Mouse (Mus musculus): Measurements from ENCODE around the gene Atg2a.

Gene Atg2a

DNA sequence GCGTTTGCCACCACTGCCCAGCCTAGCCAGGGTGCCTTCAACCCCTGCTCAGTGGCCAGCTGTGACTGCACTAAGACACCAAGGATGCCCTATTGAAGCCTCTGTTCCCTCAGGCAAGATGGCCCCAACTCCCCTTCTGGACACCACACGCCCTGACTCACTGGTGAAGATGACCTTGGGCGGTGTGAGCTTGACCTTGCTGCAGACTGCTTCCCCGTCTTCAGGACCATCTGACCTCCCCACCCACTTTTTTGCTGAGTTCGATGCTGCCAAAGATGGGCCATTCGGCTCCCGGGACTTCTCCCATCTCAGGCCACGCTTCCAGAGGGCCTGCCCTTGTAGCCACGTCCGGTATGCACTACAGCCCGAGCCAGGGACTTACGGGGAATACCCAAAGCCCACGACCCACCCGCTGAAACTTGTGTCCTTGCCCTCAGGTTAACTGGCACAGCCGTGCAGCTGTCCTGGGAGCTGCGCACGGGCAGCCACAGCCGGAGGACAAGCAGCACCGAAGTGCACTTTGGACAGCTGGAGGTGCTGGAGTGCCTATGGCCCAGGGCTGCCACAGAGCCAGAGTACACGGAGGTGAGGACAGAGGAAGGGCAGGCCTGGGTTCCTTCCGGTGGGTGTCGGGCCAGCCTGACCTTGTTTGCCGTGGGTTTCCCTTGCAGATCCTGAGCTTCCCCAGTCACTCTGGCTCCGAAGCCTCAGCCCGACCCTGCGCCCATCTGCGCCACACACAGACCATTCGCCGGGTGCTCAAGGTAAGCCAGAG lies 6.2 kb downstream of the Atg2a start:
- no peak for DNase-seq

DNA sequence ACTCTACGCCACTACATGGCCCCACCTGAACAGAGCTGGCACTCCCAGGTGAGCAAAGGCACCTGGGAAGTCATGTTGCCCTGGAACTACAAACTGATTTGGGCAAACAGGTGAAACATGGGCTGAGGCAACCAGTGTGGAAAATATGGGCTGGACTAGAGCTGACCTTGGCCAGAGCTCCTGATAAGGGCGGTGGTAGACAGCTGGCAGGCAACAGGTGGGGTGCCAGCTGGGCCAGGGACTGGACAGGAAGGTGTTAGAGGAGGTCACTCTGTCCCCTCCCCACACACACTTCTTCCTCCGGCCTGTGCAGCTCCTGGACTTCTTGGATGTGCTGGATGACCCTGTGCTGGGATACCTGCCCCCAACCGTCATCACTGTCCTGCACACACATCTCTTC lies 11.6 kb downstream of the Atg2a start:
- no peak for DNase-seq

DNA sequence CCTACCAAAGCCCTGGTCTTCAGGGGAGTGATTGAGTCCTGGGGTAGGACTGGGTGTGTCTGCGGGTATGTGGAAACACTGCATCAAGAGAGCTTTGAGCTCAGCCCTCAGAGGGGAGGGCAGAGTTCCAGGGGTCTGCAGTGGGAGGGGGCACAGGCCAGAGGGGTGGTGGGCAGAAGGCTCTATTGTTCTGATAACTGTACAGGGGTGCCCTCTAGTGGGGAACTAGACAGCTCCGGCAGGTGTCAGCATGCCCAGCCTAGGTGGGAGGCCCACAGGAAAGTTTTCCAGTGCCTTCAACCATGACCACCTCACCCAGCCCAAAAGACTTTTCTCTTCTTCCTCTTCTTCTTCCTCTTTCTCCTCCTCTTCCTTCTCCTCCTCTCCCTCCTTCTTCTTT lies 19.0 kb downstream of the Atg2a start:
- peak; percentile 73 to 76 for DNase-seq

DNA sequence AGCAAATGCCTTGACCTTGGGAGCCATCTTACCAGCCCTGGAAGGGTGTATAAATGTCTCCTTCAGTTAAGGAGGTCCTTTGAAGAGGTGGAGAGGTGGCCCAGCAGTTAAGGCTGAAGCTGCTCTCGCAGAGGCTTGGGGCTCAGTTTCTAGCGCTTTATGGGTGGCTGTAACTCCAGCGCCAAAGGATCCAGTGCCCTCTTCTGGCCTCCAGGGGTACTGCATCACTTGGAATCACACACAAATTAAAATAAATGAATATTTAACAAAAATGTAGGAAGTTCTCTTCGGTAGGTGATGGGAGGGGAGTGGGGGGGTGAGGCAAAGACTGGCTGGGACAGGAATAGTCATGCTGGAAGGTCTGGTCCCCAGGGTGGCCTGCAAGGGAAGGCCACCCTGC lies 19.5 kb downstream of the Atg2a start:
- DNase-seq = peak in 1 of 2 experiments; percentile 48

DNA sequence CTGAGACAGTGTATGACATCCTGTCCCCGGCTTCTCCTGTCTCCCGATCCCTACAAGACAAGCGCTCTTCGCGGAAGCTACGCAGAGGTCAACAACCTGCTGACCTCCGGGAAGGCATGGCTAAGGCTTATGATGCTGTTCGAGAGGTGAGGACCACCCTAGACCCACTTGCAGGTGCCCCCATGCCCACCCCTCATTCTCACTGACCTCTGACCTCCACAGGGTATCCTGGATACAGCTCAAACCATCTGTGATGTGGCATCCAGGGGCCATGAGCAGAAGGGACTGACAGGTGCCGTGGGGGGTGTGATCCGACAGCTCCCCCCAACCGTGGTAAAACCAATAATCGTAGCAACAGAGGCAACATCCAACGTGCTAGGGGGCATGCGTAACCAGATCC lies 19.9 kb downstream of the Atg2a start:
- no peak for DNase-seq

DNA sequence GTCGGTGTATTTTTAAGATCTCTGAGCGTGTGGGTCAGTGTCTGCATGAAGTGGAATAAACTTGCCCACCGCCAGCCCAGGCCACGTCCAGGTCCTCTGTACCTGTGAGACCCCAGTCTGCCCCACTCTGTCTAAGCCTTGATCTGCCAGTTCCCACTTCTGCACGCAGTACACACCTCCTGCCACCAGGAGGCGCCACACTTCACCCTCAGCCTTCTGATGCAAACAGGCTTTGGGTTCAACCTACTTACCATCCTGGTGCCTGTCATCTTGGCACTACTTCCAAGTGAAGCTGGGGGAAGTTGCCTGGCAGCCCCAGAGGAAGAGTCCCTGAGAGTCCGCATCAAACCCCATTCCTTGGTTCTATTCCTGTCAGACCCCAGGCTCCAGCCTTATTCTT lies 20.8 kb downstream of the Atg2a start:
- peak; percentile 90 to 95 for DNase-seq

DNA sequence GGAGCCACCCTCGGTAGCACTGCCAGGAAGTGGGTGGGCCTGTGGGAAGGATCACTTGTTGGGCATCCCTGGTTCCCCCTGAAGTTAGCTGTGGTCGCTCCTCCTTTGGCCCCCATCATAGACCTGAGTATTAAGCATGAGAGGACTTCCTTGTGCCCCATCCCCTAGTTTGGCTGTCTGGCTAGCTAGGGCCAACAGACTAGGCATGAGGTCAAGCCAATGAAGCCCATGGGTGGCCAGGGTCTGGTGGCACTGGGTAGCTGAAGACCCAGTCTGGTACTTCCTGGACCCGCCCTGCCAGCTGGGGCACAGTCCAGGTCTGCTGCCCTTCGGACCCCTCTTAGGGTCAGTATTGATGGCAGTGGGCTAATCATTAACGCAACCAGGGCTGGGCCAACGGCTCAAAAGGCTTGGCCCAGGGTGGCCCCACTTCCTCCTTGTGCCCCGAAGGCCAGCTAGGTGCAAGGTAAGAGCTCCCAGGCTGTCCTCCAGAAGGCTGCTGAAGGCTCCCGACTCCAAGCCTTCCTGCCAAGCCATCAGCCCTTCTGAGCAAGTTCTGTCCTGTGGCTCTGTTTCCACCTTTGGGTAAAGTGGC lies 21.5 kb downstream of the Atg2a start:
- DNase-seq = peak in 1 of 2 experiments; percentile 38

DNA sequence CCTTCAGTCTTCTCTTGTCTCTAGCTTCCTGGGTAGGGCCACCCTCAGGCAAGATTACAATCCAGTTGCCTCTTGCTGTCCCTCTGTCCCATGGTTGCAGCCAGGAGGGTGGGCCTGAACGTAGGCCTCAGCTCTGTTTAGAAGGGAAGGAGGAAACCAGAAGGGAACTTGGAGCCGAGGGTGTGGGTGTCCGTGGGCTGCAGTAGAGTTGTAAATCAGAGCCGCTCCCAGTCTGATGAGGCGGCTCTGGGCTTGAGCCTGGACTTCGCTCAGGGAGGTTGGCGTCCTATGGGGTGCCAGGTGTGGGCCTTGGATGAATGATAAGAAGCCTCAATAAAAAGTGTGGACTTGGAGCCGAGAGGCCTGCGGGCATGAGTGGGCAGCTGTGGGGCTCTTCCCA lies 22.7 kb downstream of the Atg2a start:
- DNase-seq = no peak

DNA sequence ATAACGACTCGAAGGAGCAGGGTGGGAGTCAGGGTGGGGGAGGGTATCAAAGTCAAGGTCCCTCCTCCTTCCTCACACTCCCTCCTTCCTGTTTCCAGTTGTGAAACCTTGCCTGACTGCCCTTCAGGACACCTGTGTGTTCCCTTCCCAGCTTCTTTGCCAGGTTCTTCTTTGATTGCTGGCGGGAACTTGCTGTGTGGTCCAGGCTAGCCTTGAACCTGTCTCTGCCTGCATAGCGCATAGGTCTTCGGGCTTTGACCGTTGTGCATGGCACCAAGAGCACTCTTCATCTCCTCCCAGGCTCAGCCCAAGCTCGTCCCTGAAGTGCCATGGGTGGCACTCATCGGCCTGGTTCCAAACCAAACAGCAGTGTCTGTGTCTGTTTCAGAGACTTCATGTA lies 23.5 kb downstream of the Atg2a start:
- DNase-seq = no peak

DNA sequence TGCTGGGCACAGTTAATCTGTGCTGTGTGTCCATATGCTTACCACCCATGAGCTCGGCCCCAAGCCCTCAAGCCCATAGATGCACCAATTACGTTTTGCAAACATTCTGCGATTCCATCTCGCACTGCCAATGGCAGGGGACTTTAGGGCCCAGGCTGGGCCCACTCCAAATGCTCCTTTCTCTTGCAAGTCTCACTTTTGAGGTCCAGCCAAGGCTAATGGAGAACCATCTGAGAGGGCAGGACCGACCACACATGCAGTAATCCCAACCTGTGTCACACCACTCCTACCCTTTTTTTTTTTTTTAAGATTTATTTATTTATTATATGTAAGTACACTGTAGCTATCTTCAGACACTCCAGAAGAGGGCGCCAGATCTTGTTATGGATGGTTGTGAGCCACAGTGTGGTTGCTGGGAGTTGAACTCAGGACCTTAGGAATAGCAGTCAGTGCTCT lies 24.3 kb downstream of the Atg2a start:
- DNase-seq = peak; percentile 62 to 73

DNA sequence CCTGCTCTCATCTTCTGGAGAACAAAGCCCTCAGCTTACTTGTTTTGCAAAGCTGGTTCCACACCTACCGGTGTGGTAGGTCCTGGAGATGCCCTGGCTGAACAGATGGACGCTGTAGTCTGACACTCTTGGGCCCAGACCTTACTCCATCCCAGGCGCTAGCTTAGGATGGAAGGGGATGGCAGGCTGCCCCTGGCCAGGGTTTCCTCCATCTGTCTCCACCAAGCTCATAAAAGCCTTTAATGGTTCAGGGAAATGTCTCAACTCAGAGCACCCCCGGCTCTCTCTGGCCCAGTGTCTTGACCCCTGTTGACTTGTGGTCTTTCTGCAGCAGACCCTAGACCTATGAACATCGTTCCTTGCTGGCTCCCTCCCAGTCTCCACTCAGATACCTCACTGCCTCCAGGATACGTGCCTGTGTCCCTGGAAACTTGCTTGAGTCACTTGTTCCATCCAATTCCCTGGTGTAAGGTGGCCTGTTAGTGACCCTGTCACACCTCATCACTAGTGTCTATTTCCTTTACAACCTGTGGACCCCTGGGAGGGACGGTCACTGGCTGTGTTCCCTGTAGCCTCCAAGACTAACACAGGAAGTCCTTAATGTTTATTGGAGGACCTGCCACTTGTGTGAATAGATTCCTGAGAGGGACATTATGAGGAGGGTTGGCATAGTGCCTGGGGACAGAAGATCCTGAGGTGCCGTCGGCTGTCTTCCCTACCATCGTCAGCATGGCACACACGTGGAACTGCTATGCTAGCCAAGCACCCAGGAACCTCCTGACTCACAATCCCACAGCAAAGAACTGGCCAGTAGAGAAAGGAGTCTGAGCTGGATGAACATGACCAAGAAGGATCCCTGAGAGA lies 26.1 kb downstream of the Atg2a start:
- peak; percentile 95 to 97 for DNase-seq

DNA sequence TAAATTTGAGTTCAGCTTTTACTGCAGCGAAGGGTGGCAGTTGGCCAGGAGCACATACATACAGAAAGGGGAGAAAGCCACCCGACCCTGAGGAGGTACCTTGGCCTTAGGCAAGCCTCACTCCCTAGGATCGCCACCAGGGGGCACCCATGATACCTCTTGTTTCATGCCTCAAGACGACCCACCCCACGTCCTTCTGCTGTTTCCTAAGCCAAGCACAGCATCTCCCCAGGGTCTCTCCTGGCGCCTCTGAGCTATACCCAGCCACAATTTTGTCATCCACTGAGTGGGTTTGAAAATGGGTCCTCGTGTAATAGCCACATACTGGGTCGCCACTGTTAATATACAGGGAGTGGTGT lies 26.7 kb downstream of the Atg2a start:
- DNase-seq = peak; percentile 93 to 95

DNA sequence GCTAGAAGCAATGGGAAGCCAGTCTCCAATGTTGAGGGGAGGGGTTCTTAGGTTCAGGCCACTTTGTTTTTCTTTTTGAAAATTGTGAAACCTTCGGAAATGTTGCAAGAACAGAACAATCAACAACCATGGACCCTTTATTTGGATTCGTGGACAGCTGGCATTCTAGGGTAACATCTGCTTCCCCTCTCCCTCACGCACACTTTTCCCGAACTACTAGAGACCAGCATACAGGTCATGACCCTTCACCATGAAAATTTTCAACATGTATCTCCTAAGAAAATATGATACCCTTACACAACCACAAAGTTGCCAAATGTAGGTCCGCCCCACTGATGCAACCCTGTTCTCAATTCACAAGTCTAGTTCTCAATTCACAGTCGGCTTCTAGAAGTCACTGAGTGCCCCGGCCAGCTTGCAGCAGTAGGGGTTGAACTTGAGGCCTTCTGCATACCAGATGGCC lies 27.2 kb downstream of the Atg2a start:
- no peak for DNase-seq

DNA sequence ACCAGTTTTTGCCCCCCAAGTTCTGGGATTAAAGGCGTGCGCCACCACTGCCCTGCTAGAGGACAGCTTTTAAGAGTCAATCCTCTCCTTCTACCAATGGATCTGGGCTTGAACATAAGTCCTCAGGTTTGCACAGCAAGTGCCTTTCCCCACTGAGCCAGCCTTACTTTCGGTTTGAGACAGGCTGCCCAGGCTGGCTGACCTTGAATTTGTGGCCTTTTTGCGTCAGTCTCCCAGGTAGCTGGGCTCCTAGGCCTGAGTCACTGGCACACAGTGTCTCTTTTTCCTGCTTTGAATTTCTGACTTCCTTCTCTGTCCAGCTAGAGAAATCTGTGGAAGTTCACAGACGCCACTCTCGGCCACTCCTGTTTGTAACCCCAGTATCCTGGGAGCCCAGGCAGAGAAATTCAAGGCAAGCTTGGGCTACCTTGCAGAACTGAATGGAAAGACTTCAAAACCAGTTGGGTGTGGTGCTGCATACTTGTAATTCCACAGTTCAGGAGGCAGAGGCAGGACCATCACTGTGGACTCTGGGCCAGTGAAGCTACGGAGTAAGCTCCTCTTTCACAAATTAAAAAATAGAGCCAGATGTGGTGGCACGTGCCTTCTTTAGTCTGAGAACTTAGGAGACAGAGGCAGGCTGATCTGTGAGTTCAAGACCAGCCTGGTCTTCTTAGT lies 28.5 kb downstream of the Atg2a start:
- DNase-seq = no peak

DNA sequence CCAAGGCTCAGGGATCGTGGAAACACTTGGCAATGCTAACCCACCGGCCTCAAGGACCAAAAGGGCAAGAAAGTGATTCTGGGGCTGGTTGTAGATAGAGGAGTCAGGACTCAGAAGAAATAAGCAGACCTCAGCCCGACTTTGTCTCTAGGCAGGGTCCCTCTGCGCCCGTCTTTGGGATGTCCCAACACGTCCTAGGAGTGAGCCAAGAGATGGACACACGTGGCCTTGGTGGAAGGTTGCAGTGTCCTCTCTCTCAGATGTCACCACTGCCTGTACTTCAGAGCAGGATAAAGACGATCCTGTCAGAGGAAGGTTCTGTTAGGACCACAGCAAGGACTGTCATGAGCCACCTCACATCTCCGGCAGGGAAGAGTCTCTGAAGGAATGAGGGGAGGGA lies 29.2 kb downstream of the Atg2a start:
- DNase-seq = no peak

DNA sequence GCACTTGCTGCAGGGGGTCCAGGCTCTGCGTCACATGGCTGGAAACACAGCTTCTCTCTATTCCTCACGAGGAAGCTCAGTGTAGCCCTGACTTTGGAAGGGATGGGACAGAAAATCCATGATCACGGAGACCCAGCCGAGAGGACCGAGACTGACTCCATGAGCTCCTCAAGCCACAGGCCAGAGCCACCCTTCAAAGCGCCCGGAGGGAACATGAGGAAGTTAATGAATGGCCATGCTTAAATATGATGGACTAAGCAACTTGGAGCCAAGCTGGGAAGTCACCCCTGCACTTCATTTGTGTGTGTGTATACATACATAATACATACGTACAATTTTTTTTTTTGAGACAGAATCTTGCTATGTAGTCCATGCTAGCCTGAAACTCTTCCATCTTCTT lies 29.7 kb downstream of the Atg2a start:
- no peak for DNase-seq

DNA sequence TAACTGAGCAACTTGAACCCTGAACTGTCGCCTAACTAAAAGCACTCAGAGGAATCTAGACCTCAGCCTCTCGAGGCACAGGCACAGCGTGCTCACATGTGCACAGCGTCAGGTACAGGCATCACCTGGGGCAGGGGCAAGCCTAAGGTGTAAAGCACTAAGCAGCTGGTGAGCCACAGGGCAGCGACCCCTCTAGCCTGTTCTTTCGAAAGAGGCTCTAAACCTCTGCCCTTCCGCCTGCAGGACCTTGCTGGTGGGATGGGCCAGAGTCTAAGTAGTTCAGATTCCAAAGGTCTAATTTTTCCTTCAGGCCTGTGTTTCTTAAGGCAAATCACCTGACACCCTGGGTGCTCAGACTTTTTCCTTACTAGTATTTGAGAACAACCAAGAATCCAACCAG lies 30.6 kb downstream of the Atg2a start:
- DNase-seq = no peak

DNA sequence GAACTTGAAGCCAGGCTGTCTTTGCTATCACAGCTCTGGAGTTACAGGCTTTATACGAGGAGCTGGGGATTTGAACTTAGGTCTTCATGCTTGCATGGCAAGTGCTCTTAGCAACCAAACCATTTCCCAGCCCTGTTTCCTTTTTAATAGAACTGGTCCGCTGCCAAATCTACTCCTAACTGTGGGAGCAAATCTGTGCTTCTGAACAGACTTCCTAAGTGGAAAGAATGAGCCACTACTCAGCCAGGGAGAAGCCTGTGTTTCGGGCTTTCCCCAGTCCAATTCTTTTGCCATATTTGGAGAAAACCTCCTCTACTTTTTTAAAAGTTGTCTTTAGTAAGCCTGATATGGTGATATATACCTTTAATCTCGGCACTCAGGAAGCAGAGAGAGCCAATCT lies 31.3 kb downstream of the Atg2a start:
- DNase-seq = peak in 1 of 2 experiments; percentile 20

DNA sequence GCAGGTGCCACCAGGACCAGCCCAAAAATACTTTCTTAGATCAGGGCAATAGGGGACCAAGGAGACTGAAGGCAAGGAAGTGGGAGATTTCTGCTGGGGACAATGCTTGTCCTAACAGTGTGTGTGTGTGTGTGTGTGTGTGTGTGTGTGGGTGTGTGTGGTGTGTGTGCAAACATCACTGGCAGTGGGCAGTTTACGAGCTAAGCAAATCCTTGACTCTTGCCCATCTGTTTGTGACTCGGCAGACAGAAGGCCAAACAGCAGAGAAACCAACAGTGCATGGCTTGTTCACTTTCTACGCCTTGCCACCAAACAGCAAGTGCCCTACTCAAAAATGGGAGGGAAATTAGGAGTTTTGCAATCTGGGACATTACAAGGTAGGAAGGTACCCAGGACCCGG lies 32.1 kb downstream of the Atg2a start:
- DNase-seq = peak; percentile 49

DNA sequence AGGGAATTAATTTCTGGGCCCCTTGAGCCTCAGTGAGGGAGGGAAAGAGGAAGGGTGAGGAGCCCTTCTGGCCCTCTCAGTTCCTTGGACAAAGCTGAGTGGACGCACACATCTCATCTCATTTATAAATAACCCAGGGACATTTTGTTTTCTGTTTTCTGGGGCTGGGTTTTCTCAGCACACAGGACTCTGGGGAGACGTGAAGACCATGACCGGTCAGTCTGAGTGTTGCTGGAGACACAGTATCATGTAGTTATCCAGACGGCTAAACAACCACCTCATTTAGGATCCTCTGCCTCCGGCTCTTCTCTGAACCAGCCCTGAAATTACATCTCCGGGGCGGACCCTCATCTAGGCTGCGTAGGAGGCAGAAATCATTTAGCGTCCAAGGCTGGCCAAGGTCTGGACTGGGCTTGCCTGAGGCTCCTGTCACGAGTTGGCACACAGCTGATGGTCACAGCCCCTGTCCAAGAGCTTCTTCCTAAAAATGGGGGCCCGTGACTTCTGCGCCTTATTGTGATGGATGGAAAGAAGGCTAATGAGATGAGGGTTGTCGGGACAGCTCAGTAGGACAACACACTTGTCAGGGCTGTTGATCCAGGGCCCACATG lies 32.6 kb downstream of the Atg2a start:
- DNase-seq = peak; percentile 62 to 71

DNA sequence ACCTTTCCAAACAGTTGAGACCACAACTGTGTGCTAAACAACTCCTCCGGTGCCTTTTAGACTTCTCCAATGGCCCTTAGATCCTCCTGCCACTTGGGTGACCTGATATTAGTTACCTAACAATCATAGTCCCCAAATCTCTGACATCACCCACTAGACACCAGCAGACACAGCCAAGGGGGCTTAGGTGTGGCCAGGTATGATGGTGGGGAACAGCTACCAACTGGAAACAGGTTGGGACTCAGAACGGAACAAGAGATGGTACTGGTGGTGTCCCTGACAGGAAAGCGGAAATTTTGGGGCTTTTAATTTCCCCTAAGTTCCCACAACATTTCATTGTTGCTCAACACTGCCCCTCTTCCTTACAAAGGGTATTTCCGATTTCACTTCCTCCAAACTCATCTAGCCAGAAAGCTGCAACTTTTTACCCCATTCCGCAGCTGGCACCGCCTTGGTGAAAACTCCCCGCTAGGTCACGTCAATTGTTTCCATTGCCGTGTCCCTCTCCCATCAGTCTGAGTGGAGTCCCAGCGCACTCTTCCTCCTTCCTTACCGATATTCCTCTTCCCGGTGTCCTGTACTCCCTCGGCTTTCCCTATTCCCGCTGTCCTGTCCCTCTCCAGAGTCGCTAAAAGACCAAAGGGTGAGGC lies 34.4 kb downstream of the Atg2a start:
- no peak for DNase-seq
